Mouse (Mus musculus): ENCODE results near the gene Olfr1199.

Gene Olfr1199

GRCm38 (mm10) chr2:88760369-88760768 is at the start of gene Olfr1199:
Olfr1199 (minus strand) TSS chr2:88760469.
- no peak for DNase-seq

- no peak for DNase-seq
Observed at GRCm38 (mm10) chr2:88792736-88793135, 32.5 kb upstream of the Olfr1199 start, which contains the start of gene Olfr1201. Olfr1201 (plus strand) TSS chr2:88793036.

- no peak for DNase-seq
Observed at GRCm38 (mm10) chr2:88770388-88770787, 10.1 kb upstream of the Olfr1199 start, which contains the start of gene Olfr1200. Olfr1200 (minus strand) TSS chr2:88770488.

- DNase-seq = no peak
Observed at GRCm38 (mm10) chr2:88751270-88751669, 9.0 kb downstream of the Olfr1199 start, which contains the start of gene Olfr1198. Olfr1198 (minus strand) TSS chr2:88751370.

- peak; percentile 55 for DNase-seq
Observed at GRCm38 (mm10) chr2:88743379-88743778, 16.9 kb downstream of the Olfr1199 start.

GRCm38 (mm10) chr2:88732266-88732665 is 28.0 kb downstream of the Olfr1199 start, which contains the start of gene Olfr1197:
Olfr1197 (minus strand) TSS chr2:88732366.
- DNase-seq = no peak

- DNase-seq = no peak
Observed at GRCm38 (mm10) chr2:88704497-88704896, 55.8 kb downstream of the Olfr1199 start, which contains the start of gene Olfr1196. Olfr1196 (minus strand) TSS chr2:88704597.
